Mouse (Mus musculus): ENCODE data around the gene Ifna7.
"Not testable (repeated sequence)": the region's sequence is repeated elsewhere in the genome, so short reads cannot be mapped to it uniquely, and the experiment has no call there.

The Ifna7 gene

DNA sequence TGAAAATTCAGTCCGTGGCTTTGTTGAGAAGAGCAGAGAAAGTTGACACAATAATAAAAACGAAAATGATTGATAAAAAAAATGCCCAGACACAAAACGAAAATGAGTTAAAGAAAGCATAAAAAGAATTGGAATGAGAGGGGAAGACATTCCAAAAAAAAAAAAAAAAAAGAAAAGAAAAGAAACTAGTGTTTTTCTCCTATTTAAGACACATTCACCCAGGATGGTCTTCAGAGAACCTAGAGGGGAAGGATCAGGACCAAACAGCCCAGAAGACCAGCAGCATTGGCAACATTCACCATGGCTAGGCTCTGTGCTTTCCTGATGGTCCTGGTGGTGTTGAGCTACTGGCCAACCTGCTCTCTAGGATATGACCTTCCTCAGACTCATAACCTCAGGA, at the start of gene Ifna7:
Gene Ifna7 (plus strand): TSS at position 301 of the 400 bp plus-strand sequence.
- DNase-seq (ENCODE audit: low read depth, low spot score), result no peak

DNA sequence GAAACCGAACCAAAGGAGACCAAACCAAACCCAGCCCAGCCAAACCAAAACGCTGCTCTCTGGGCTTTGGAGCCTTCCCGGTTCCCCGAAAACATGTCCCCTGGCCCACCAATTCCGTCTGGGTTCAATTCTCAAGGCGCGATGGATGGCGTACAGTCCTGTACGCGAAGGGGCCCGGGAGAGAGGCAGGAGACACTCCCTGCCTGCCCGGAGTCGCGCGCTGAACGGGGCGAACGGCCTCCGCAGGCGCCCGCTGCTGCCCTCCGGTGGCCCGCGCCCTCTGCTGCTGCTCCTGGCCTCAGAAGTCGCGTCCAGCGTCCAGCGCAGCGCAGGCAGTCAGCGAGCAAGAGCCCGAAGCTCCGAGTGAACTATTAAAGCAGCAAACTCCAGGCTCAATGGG, 42.5 kb upstream of the Ifna7 start, which contains the start of gene Gm13290:
Gene Gm13290 (plus strand): TSS at position 301 of the 400 bp plus-strand sequence.
- DNase-seq (ENCODE audit: low read depth, low spot score), result not testable (repeated sequence)

- DNase-seq (ENCODE audit: low read depth, low spot score), result not testable (repeated sequence)
These were observed 39.4 kb upstream of the Ifna7 start, which contains the start of gene Gm13289 for GRCm38 (mm10) chr4:88776622-88777021. Gene Gm13289 (plus strand): TSS chr4:88776922.

- DNase-seq (ENCODE audit: low read depth, low spot score), result not testable (repeated sequence)
These were observed 36.5 kb upstream of the Ifna7 start, which contains the start of gene Gm13272 for GRCm38 (mm10) chr4:88779550-88779949. Gene Gm13272 (plus strand): TSS chr4:88779850.

DNA sequence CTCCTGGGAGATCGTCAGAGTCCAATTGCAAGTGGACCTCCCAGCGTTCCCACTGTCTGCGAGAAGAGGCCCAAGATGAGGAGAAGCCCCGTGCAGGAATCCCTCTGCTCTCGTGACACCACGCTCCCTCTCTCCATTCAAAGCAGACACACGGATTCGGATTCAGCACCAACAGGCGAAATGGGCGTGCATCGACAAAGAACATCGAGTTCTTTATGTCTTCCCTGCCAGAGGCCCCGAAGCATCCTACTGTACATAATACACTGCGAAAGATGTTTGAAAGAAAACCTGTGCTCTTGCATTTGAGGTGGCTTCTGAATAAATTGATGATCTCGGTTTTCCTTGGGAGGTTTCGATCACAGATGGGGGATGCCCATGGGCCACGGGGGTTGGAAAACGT, 35.7 kb upstream of the Ifna7 start:
- not testable (repeated sequence) for DNase-seq (ENCODE audit: low read depth, low spot score)

GRCm38 (mm10) chr4:88781831-88782230, 34.2 kb upstream of the Ifna7 start, which contains the start of gene Ifnz:
Gene Ifnz (plus strand): TSS chr4:88782131.
- not testable (repeated sequence) for DNase-seq (ENCODE audit: low read depth, low spot score)

- DNase-seq (ENCODE audit: low read depth, low spot score), result not testable (repeated sequence)
These were observed 33.7 kb upstream of the Ifna7 start for GRCm38 (mm10) chr4:88782335-88782734.

DNA sequence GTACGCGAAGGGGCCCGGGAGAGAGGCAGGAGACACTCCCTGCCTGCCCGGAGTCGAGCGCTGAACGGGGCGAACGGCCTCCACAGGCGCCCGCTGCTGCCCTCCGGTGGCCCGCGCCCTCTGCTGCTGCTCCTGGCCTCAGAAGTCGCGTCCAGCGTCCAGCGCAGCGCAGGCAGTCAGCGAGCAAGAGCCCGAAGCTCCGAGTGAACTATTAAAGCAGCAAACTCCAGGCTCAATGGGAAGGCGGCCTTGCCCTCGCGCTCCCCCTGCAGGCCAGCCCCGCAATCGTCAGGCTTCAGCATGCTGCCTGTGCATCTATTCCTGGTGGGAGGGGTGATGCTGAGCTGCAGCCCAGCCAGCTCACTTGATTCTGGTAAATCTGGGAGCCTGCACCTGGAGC, 30.6 kb upstream of the Ifna7 start, which contains the start of gene Gm13276:
Gene Gm13276 (plus strand): TSS at position 301 of the 400 bp plus-strand sequence.
- not testable (repeated sequence) for DNase-seq (ENCODE audit: low read depth, low spot score)

DNA sequence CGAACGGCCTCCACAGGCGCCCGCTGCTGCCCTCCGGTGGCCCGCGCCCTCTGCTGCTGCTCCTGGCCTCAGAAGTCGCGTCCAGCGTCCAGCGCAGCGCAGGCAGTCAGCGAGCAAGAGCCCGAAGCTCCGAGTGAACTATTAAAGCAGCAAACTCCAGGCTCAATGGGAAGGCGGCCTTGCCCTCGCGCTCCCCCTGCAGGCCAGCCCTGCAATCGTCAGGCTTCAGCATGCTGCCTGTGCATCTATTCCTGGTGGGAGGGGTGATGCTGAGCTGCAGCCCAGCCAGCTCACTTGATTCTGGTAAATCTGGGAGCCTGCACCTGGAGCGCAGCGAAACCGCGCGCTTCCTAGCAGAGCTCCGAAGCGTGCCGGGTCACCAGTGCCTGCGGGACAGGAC, 27.6 kb upstream of the Ifna7 start, which contains the start of gene Gm13277:
Gene Gm13277 (plus strand): TSS at position 231 of the 400 bp plus-strand sequence.
- not testable (repeated sequence) for DNase-seq (ENCODE audit: low read depth, low spot score)

- not testable (repeated sequence) for DNase-seq (ENCODE audit: low read depth, low spot score)
These were observed 24.8 kb upstream of the Ifna7 start, which contains the start of gene Gm13278 for GRCm38 (mm10) chr4:88791250-88791649. Gene Gm13278 (plus strand): TSS chr4:88791550.

DNA sequence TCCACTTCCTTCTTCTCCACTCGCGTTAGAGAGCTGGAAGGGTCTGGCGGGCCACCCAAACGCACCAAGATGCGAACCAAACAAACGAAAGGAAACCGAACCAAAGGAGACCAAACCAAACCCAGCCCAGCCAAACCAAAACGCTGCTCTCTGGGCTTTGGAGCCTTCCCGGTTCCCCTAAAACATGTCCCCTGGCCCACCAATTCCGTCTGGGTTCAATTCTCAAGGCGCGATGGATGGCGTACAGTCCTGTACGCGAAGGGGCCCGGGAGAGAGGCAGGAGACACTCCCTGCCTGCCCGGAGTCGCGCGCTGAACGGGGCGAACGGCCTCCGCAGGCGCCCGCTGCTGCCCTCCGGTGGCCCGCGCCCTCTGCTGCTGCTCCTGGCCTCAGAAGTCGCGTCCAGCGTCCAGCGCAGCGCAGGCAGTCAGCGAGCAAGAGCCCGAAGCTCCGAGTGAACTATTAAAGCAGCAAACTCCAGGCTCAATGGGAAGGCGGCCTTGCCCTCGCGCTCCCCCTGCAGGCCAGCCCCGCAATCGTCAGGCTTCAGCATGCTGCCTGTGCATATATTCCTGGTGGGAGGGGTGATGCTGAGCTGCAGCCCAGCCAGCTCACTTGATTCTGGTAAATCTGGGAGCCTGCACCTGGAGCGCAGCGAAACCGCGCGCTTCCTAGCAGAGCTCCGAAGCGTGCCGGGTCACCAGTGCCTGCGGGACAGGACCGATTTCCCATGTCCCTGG, 21.9 kb upstream of the Ifna7 start, which contains the start of gene Gm13275:
Gene Gm13275 (plus strand): TSS at position 552 of the 740 bp plus-strand sequence.
- not testable (repeated sequence) for DNase-seq (ENCODE audit: low read depth, low spot score)

GRCm38 (mm10) chr4:88797097-88797496, 18.9 kb upstream of the Ifna7 start, which contains the start of gene Gm13279:
Gene Gm13279 (plus strand): TSS chr4:88797397.
- not testable (repeated sequence) for DNase-seq (ENCODE audit: low read depth, low spot score)

- DNase-seq (ENCODE audit: low read depth, low spot score), result not testable (repeated sequence)
These were observed 16.7 kb upstream of the Ifna7 start, which contains the start of gene Gm13285 for GRCm38 (mm10) chr4:88799365-88799764. Gene Gm13285 (plus strand): TSS chr4:88799665.

DNA sequence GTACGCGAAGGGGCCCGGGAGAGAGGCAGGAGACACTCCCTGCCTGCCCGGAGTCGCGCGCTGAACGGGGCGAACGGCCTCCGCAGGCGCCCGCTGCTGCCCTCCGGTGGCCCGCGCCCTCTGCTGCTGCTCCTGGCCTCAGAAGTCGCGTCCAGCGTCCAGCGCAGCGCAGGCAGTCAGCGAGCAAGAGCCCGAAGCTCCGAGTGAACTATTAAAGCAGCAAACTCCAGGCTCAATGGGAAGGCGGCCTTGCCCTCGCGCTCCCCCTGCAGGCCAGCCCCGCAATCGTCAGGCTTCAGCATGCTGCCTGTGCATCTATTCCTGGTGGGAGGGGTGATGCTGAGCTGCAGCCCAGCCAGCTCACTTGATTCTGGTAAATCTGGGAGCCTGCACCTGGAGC, 13.1 kb upstream of the Ifna7 start, which contains the start of gene Gm13287:
Gene Gm13287 (plus strand): TSS at position 301 of the 400 bp plus-strand sequence.
- DNase-seq (ENCODE audit: low read depth, low spot score), result not testable (repeated sequence)

- DNase-seq (ENCODE audit: low read depth, low spot score), result not testable (repeated sequence)
These were observed 10.8 kb upstream of the Ifna7 start, which contains the start of gene Gm13288 for GRCm38 (mm10) chr4:88805231-88805630. Gene Gm13288 (plus strand): TSS chr4:88805531.

GRCm38 (mm10) chr4:88805761-88806160, 10.3 kb upstream of the Ifna7 start:
- DNase-seq (ENCODE audit: low read depth, low spot score), result not testable (repeated sequence)

DNA sequence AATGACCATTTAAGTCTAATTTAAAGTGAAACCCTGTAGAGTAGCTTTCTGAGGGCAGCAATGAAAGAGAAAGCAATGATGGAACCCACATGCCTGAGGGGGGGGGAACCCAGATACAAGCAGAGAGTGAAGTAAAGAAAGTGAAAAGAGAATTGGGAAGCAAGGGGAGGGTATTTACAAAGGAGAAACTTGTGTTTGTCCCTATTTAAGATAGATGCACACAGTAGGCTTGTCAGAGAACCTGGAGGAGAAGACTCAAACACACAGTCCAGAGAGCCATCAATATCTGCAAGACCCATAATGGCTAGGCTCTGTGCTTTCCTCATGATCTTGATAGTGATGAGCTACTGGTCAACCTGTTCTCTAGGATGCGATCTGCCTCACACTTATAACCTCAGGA, 3.6 kb downstream of the Ifna7 start, which contains the start of gene Ifna11:
Gene Ifna11 (plus strand): TSS at position 301 of the 400 bp plus-strand sequence.
- no peak for DNase-seq (ENCODE audit: low read depth, low spot score)

DNA sequence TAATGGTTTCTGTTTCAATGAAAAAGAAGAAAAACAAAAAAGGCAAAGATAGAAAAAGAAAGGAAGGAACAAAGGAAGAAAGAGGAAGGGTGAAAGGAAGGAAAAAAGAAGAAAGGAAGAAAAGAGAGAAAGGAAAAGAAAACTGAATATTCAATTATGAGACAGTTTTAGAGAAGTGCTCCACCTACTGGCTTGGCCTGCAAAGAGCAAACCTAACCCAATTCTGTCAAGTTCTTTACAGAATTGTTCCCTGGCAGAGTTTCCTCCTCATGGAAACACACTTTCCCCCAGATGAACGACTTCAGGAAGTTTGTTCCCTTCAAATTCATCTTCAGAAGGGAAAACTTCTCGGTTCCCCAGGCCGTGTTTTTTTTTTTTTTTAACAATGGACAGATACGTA, 7.0 kb downstream of the Ifna7 start:
- peak; percentile 14 for DNase-seq (ENCODE audit: low read depth, low spot score)

GRCm38 (mm10) chr4:88827116-88827515, 11.1 kb downstream of the Ifna7 start, which contains the start of gene Ifna6:
Gene Ifna6 (plus strand): TSS chr4:88827416.
- not testable (repeated sequence) for DNase-seq (ENCODE audit: low read depth, low spot score)

DNA sequence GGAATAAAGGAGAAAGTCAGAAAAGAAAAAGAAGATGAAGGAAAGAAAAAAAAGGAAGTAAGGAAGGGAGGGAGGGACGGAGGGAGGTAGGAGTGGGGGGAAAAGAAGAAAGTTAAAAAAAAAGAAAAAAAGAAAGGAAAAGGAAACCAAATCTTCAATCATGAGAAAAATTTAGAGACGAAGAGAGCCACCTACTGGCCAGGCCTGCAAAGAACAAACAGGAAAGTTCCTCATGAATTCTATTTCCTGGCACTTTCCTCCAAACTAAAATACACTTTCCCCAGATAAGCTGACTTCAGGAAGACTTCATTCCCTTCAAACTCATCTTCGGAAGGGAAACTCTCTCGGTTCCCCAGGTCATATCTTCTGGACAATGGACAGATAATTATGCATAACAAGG, 14.5 kb downstream of the Ifna7 start:
- peak; percentile 19 for DNase-seq (ENCODE audit: low read depth, low spot score)

- not testable (repeated sequence) for DNase-seq (ENCODE audit: low read depth, low spot score)
These were observed 19.2 kb downstream of the Ifna7 start, which contains the start of gene Ifna5 for GRCm38 (mm10) chr4:88835225-88835624. Gene Ifna5 (plus strand): TSS chr4:88835525.

GRCm38 (mm10) chr4:88838828-88839227, 22.8 kb downstream of the Ifna7 start:
- DNase-seq (ENCODE audit: low read depth, low spot score), result peak; percentile 24
